Mouse (Mus musculus): ENCODE data around the gene 4933403O08Rik.

Gene 4933403O08Rik

GRCm38 (mm10) chrX:112238749-112239148 is at the start of gene 4933403O08Rik:
Gene 4933403O08Rik, plus strand, starts transcription at chrX:112239049.
- DNase-seq (ENCODE audit: low read depth in 1 of 2, low spot score in 2 of 2) = no peak

- no peak for DNase-seq (ENCODE audit: low read depth in 1 of 2, low spot score in 2 of 2)
Measured at GRCm38 (mm10) chrX:112242916-112243315, 4.1 kb downstream of the 4933403O08Rik start.

DNA sequence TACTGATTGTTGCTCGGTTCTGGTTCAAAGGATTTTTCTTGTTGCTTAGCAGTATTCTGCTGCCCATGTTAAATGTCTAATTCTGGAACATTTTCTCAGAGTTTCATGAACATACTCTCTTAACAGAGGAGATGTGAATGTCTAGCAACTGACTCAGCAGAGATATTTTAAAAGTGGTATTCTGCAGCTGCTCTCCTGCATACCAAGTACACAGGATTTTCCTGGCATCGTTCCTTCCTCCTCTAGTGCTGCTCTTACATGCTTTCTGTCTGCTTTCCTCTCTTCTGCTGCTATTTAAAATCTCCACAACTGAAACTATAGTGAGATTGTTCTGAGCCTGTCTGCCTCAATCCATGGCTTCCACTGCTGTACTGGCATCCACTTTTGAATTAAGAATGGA is 16.7 kb downstream of the 4933403O08Rik start:
- DNase-seq (ENCODE audit: low read depth in 1 of 2, low spot score in 2 of 2) = no peak

- DNase-seq (ENCODE audit: low read depth in 1 of 2, low spot score in 2 of 2) = no peak
Measured at GRCm38 (mm10) chrX:112273550-112273949, 34.7 kb downstream of the 4933403O08Rik start.

All from monocyte, adult 2 months (primary cell).